Mouse (Mus musculus) liver, postnatal 0 days (tissue): ENCODE measurements around the gene Map7. TPM values are rescaled to one million over a fixed set of nuclear protein-coding genes. Genes with fewer than 3 reads are reported as not detected.
A peak's percentile ranks its signal among the peaks of the same experiment; 100 is the strongest.

Experiments
- ATAC-seq: fragments of 200-750 bp; cut with Nextera tagmentation; 2 replicates; pipeline ENCODE4 v1.8.0; 2017; ENCODE audit warnings: mild to moderate bottlenecking, moderate library complexity
- DNase-seq: peaks from one replicate; pipeline ENCODE4 v3.0.0-alpha.2; 2016
- H3K27ac ChIP-seq: fragments of 300-500 bp; sonication (generic); 2 replicates; pipeline ENCODE4 v1.5.1; 2014; ENCODE audit warnings: antibody characterized with exemption, moderate library complexity, mild to moderate bottlenecking, low read depth
- H3K27me3 ChIP-seq: fragments of 300-500 bp; sonication (generic); 2 replicates; pipeline ENCODE4 v1.6.1; 2014; ENCODE audit warnings: low read length, control low read depth, mixed read lengths; ENCODE audit not compliant: insufficient read depth
- H3K36me3 ChIP-seq: fragments of 300-500 bp; sonication (generic); replicated peaks from 2 replicates; pipeline ENCODE4 v1.6.1; 2014; ENCODE audit warnings: mild to moderate bottlenecking, control low read depth, low read length, moderate library complexity, mixed read lengths; ENCODE audit not compliant: insufficient read depth
- H3K4me1 ChIP-seq: fragments of 300-500 bp; sonication (generic); 2 replicates; pipeline ENCODE4 v1.6.1; 2014; ENCODE audit warnings: antibody characterized with exemption, mild to moderate bottlenecking, control low read depth; ENCODE audit not compliant: insufficient read depth
- H3K4me2 ChIP-seq: fragments of 300-500 bp; sonication (generic); 2 replicates; pipeline ENCODE4 v1.6.1; 2014; ENCODE audit warnings: low read depth, mild to moderate bottlenecking, low read length, moderate library complexity, mixed read lengths
- H3K4me3 ChIP-seq: fragments of 300-500 bp; sonication (generic); 2 replicates; pipeline ENCODE4 v1.5.1; 2014; ENCODE audit warnings: low read depth, low read length
- H3K9ac ChIP-seq: fragments of 300-500 bp; sonication (generic); replicated peaks from 2 replicates; pipeline ENCODE4 v1.6.1; 2014; ENCODE audit warnings: mild to moderate bottlenecking, moderate library complexity
- H3K9me3 ChIP-seq: fragments of 300-500 bp; sonication (generic); 2 replicates; pipeline ENCODE4 v1.6.1; 2016; ENCODE audit warnings: mild to moderate bottlenecking, control low read depth, low read length, mixed read lengths
- CTCF ChIP-seq: sonication (generic); IDR thresholded peaks from 2 replicates; pipeline ENCODE4 v1.5.1; 2016; ENCODE audit warnings: antibody characterized with exemption, low read depth
- EP300 ChIP-seq: IDR thresholded peaks from 2 replicates; pipeline ENCODE4 v1.6.1; 2016; ENCODE audit warnings: antibody characterized with exemption, low read depth, mild to moderate bottlenecking
- whole genome bisulfite sequencing: fragments of 180-500 bp; shearing (Covaris S2); extraction: QIAGEN DNeasy Blood & Tissue Kit; methylation state at CpG from one replicate; pipeline ENCODE4 v1.1.7; 2014; ENCODE audit not compliant: insufficient replicate concordance; 5-methylcytosine and 5-hydroxymethylcytosine counted together
- polyA plus RNA-seq: library from polyadenylated mRNA; unstranded; fragments of >200 nt; fragmentation: Nextera tagmentation; extraction: Ambion mirVana; gene quantifications from 2 replicates; pipeline ENCODE4 v1.2.1, GENCODE M21; 2015

Map7 gene
- polyA plus RNA-seq, 1 experiment from 2014 or later = 6.8 TPM

- Histone ChIP-seq H3K4me1 (no peaks in the 10 kb centered on the region), H3K27ac (no peak overlapping the region), H3K9me3 (no peaks in the 10 kb centered on the region), H3K27me3 (no peaks in the 10 kb centered on the region), H3K36me3 (0 out of 2 replicates have a peak, but pooled peaks cover 5% of the 10 kb centered on the region), H3K4me3 (no peak overlapping the region), H3K9ac (no peak overlapping the region), H3K4me2 (no peak overlapping the region)
- no peak for DNase-seq
- TF ChIP-seq CTCF = no peak
- TF ChIP-seq EP300 = peak; percentile 64; the same call in 1 of the 2 replicates
- WGBS = 75% methylated on average over 14 of the region's 14 CpGs
- no peak for ATAC-seq
Measured at GRCm38 (mm10) chr10:20257054-20257643, 108.9 kb downstream of the Map7 start.

- Histone ChIP-seq H3K27me3 (no peaks in the 10 kb centered on the region), H3K36me3 (0 out of 2 replicates have a peak, but pooled peaks cover 5% of the 10 kb centered on the region), H3K4me2 (no peak overlapping the region), H3K9ac (no peak overlapping the region), H3K27ac (no peak overlapping the region), H3K4me1 (no peaks in the 10 kb centered on the region), H3K9me3 (no peaks in the 10 kb centered on the region), H3K4me3 (no peak overlapping the region)
- no peak for TF ChIP-seq CTCF
- TF ChIP-seq EP300 = no peak
- DNase-seq (no peak), ATAC-seq (no peak)
- 81% methylated on average over 15 of the region's 15 CpGs for WGBS
Measured at GRCm38 (mm10) chr10:20257721-20258720, 109.8 kb downstream of the Map7 start.

- Histone ChIP-seq H3K4me3 (no peak overlapping the region), H3K27me3 (no peaks in the 10 kb centered on the region), H3K27ac (no peak overlapping the region), H3K9me3 (no peaks in the 10 kb centered on the region), H3K4me1 (no peaks in the 10 kb centered on the region), H3K9ac (no peak overlapping the region), H3K36me3 (0 out of 2 replicates have a peak, but pooled peaks cover 5% of the 10 kb centered on the region), H3K4me2 (no peak overlapping the region)
- ATAC-seq (no peak), DNase-seq (no peak)
- TF ChIP-seq CTCF (no peak), EP300 (no peak)
- 82% methylated on average over 2 of the region's 2 CpGs for WGBS
Measured at GRCm38 (mm10) chr10:20259476-20259875, 111.2 kb downstream of the Map7 start.

- no peaks in the 10 kb centered on the region for H3K4me1 ChIP-seq
- no peak overlapping the region for H3K4me2 ChIP-seq
- H3K9ac ChIP-seq = no peak overlapping the region
- ATAC-seq = no peak
- 0 out of 2 replicates have a peak, but pooled peaks cover 7% of the 10 kb centered on the region for H3K36me3 ChIP-seq
- TF ChIP-seq EP300 = no peak
- TF ChIP-seq CTCF = no peak
- DNase-seq = no peak
- WGBS = 89% methylated on average over 6 of the region's 6 CpGs
- H3K4me3 ChIP-seq = no peak overlapping the region
- no peak overlapping the region for H3K27ac ChIP-seq
- H3K27me3 ChIP-seq = no peaks in the 10 kb centered on the region
- no peaks in the 10 kb centered on the region for H3K9me3 ChIP-seq
Measured at GRCm38 (mm10) chr10:20262896-20263295, 114.6 kb downstream of the Map7 start.

- H3K27ac ChIP-seq = no peak overlapping the region
- 83% methylated on average over 7 of the region's 7 CpGs for WGBS
- no peaks in the 10 kb centered on the region for H3K4me1 ChIP-seq
- H3K27me3 ChIP-seq = no peaks in the 10 kb centered on the region
- TF ChIP-seq CTCF (no peak), EP300 (no peak)
- no peak overlapping the region for H3K4me2 ChIP-seq
- DNase-seq = no peak
- H3K36me3 ChIP-seq = 0 out of 2 replicates have a peak, but pooled peaks cover 6% of the 10 kb centered on the region
- no peak for ATAC-seq
- no peaks in the 10 kb centered on the region for H3K9me3 ChIP-seq
- no peak overlapping the region for H3K4me3 ChIP-seq
- H3K9ac ChIP-seq = no peak overlapping the region
Measured at GRCm38 (mm10) chr10:20264479-20264878, 116.2 kb downstream of the Map7 start.

GRCm38 (mm10) chr10:20267032-20267431 lies 118.8 kb downstream of the Map7 start:
- DNase-seq (no peak), ATAC-seq (no peak)
- Histone ChIP-seq H3K4me1 (no peaks in the 10 kb centered on the region), H3K4me3 (no peak overlapping the region), H3K4me2 (no peak overlapping the region; the same call in none of the 2 replicates), H3K27me3 (no peaks in the 10 kb centered on the region), H3K9ac (no peak overlapping the region), H3K9me3 (no peaks in the 10 kb centered on the region), H3K27ac (no peak overlapping the region), H3K36me3 (peaks cover 8% of the 10 kb centered on the region; the same call in 1 of the 2 replicates)
- TF ChIP-seq EP300 = no peak
- TF ChIP-seq CTCF = no peak
- WGBS = 70% methylated on average over 10 of the region's 10 CpGs
